Mouse (Mus musculus) layer of hippocampus, postnatal 14 days (tissue): Measurements from ENCODE around the gene Ajuba. TPM values are rescaled to one million over a fixed set of nuclear protein-coding genes. Genes with fewer than 3 reads are reported as not detected.
A peak's percentile ranks its signal among the peaks of the same experiment; 100 is the strongest.

Experiments
- DNase-seq, 2 experiments: peaks; one replicate each; pipeline ENCODE4 v3.0.0; 2021 to 2022; ENCODE audit warnings: low spot score in 2 of 2, mixed read lengths in 1 of 2
- total RNA-seq, 2 experiments: library from RNA; stranded (reverse); gene quantifications; 2 replicates each; pipeline ENCODE4 v1.2.3; 2021

The Ajuba gene
- total RNA-seq, 2 experiments from 2014 or later: 2.6 to 3.2 TPM

DNA sequence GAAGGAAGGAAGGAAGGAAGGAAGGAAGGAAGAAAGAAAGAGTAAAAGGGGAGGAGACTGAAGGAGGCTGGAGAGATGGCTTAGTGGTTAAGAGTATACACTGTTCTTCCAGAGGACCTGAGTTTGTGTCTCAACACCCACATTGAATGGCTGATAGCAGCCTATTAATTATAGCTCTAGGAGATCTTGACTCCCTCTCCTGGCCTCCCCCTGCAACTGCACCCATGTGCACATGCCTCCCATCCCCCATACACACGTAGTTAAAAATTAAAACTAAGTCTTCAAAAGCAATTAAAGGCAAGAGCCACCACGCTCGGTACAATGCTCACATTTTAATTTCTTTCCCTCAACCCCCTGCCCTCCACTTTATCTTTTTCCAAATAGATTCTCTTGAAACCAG lies 16.7 kb upstream of the Ajuba start:
- no peak for DNase-seq

DNA sequence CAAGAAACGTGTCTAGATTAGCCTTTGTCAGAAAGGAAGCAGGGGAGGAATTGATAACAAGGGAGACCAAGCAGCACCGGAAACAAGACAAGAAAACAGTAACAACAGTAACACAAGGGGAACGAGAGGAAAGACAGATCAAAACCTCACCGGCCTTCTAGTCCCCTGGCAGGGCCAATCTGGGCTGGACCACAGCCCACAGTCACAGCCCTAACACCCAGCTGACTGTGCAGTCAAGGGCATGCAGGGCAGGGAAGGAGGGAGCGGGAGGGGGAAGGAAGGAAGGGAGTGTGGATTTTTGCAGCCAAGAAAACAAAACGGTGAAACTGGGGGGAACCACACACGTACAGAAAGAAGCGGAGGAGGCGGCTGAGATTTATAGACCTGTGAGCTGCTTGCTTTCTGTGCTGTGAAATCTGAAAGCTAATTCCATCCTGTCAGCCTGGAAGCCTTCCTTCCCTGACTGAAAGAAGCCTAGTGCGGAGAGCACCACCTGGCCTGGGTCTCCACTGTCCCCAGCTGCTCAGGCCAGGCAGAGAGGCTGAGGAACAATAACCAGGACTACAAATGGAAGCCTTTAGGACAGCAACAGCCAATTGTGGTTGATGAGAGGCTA lies 15.1 kb upstream of the Ajuba start:
- DNase-seq: no peak

DNA sequence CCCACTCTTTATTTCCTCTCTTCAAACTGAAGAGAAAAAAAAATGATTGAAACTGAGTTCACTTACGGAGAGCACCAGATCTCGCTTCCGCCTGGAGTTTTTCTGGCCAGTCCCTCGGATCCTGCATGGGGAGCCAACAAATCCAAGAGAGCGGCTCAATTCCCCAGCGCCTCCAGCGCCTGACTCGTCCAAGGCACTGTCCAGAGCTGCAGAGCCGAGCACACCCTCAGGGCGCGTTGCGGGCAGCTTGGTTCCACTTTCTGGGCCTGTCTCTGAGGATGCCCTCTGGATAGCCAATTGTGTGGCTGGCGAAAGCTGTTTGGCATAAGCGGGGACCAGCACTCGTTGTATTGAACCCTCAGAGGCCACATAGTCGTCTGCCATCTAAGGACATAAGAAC lies 13.7 kb upstream of the Ajuba start:
- no peak for DNase-seq

DNA sequence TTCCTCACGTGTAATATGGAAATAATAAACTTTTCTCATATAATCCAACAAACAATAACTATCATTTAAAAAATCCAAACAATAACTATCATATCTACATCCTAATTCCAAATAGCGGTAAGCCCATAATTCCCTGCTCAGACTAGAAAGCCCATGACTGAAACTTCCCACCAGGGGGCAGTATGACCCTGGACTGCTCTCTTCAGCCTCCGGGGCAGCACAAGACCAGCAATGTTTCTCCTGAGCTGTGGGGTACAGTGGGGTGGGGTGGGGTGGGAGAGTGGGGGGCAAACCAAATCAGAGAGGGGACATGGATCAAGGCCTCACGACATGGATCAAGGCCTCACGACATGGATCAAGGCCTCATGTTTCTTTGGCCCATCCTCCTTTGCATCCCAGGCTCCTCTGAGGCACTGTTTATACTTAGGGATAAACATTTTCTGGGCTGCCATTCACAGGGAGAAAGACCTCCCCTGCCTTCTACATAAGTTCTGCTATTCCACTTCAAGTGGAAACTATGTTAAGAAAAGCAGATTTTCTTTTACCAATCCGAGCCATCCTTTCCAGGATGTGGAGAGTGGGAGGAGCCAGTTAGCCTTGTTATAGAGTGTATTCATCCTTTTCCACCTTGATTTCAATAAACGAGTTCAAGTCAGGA lies 6.5 kb upstream of the Ajuba start:
- peak in 1 of 2 experiments; percentile 69 for DNase-seq

DNA sequence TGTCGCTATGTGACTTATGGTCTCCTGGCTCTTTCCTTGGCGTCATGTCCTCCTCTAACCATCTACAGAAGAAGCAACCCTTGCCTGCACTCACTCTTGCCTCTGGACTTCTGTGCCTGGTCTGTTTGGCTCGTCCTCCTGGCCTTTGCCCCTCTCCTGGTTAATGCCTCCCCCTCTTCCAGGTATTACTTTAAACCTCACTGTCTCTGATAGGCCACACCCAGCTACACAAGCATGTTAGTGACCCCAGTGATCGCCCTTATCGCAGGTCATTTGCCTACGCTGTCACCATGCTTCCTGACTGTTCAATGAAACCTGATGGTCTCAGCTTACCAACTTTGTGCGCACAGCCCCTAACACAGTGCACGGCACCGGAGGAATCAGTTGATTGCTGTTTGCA lies 5.2 kb upstream of the Ajuba start:
- no peak for DNase-seq

DNA sequence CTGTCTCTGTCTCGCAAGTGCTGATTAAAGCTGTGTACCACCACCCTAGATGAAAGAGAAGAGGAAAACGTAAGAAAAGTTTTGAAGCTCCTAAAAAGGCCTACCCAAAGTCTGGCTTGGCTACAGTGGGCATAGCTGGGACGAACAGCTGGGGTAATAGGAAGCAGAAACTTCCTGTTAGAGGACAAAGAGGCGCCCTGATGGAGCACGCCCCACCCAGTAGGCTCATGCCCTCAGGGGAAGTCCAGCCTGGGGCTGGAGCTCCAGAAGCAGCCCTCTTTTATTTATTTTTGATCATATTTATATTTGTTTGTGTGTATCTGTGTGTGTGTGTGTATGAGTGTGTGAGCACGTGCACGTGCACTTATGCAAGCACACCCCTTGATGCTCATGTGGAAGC lies 2.3 kb upstream of the Ajuba start:
- DNase-seq: no peak

DNA sequence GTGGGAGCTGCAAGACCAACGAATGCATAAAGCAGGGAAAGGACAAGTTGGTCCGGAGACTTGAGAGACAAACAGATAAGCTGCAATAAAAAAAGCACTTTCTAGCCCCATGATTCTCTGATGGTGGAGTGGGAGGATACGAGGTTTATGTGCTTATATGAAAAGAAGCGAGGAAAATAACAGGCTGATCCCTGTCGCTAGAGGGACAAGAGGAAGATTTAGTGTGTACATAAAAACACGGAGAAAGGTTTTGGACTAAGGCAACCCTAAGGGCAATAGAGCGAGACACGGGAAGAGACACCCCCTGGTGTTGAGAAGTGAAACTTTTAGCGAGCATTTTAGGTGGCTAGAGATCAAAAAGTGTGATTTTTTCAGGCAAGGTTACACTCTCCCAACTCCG lies 705 bp upstream of the Ajuba start:
- DNase-seq: no peak

DNA sequence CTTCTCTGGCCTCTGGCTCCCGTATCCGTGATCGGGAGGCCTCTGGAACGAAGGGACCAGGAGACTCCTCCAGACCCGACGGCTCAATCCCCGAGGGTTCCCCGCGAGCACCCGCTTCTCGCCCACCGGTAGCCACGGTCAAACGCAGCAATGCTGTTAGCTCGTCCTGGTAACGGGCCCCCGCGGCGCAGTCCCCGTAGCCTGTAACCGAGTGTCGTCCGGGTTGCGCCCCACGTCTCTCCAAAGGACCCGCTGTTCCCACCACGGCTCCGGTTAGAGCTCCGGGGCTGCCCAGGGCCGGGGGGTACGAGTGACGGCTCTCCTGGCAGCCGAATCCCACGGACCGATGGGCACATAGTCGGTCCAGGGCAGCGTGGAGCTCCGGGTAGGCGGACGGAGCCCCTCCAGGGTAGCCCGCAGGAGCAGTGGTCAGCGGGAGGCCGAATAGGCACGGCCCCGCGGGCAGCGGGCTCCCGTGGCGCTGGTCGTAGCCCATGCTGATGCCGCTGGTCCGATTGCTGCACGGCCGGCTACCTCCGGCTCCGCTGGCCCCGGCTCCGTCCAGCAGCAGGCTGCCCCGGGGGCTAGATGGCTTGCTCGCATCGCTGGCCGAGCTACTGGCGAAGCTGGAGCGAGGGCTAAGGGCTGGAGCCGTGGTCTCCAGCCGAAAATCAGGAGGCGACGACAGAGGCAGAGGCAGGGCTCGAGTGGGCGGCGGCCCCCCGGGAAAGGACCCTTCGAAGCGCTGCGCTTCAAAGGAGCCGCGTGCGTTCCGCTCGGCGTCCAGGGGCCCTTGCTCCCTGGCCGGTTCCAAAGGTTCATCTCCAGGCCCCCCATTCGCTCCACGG lies 893 bp downstream of the Ajuba start:
- no peak for DNase-seq

DNA sequence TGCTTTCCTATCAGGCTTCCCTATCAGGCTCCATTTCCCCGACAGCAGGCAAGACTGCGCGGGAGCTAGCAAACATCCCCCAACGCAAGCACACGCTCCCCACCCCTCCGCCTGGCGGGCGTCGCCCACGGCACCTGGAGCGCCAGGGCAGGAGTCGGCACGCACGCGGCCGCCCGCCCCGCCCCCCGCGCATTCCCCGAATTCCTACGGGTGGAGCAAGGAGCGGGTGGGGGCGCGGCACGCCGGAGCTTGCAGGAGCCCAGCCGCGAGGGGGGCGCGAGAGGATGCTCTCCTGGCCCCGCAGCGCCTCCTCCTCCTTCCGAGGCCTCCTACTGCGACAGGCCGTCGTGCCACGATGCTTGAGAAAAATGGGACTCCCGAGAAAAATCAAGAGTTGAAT lies 1.7 kb downstream of the Ajuba start:
- DNase-seq: no peak

DNA sequence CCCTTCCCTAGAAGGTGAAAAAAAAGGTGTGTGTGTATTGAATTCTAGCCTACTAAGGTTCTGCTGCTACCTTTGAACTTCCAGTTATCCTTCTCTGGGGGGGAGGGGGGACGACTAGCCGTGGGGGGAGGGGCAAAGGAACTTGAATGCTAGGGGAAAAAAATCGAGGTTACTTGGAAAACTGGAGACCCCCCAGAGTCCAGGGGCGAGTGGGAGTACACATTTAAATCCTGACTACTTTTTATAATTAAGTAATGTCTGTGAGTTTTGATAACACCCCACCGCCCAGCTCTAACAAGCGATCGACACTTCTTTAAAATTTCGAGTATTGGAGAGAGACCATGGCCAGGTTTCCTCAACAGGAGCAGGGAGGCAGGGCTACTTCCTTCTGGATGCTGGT lies 2.3 kb downstream of the Ajuba start:
- DNase-seq: no peak

DNA sequence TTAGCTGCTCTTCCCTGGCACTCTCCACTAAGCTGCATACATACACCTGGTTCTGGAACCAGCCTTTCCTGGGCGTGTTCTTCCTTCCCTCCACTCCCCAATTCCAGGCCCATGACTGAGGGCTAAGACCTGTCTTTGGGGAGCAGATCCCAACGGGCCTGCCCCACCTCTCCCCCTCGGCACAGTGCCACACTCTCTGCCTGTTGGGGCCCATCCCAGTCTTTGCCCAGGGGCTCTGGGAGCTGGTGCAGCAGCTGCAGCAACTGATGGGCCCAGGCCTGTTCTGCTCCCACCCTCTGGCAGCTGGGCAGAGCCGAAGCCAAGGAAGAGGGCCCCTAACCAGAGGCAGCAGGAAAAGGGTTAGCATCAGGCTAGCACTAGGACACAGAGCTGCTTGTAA lies 3.1 kb downstream of the Ajuba start:
- no peak for DNase-seq

DNA sequence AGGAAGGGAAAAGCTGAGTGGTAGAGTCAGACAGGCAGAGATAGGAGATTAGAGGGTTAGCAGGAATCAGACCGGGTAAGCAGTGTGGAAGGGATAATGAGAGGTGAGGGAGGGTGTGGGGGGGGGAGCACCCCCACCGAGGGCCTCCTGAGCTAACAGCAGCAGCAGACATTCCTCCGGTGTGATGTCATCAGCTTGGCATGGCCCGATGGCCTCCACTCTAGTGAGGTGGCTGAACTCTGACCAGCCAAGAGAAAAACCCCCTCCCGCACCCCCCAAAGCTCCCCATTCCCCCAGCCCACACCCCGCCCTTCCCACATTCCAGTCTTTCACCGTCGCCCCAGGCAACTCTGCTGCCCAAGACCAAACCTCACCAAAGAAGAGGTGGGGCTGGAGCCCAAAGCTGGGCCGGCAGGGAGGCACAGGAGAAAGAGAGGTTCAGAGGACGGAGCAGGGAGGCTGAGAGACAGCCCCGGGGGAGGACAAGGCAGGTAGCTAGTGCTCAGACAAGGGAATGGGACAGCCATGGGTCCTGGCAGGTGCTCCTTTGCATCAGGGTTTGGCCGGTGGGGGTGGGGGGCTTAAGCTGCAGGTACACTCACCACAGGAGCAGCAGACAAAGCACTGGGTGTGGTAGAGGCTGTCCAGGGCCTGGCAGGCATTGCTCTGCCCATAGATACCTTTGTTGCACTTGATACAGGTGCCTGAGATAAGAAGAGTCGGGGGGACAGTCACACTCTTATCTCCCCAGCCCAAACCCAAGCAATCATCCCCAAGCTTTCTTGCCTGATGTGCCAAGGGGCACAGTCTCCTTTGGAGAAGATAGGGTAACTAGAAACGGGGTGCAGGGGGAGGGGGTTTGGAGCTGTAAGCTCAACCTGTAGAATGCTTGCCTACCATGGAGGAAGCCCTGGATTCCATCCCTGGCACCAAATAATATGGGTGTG lies 4.3 kb downstream of the Ajuba start:
- no peak for DNase-seq

DNA sequence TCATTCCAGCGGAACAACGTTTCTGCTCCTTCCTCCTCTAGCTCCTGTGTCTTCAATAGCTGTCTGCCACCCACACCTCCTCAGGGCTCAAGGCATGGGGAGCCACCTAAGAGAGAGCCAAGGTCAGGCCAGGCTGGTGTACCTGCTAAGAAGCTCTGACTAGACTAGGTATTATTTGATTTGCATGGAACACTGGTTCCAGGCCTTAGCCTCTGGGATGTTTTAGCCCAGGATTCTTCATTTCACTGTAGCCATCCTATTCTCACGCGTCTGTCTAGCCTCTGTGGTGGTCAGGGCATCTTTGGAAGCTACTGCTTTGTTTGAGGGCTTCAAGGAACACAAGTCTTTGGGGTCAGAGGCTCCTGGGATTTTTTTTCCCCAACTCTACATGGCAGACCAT lies 5.2 kb downstream of the Ajuba start:
- no peak for DNase-seq

DNA sequence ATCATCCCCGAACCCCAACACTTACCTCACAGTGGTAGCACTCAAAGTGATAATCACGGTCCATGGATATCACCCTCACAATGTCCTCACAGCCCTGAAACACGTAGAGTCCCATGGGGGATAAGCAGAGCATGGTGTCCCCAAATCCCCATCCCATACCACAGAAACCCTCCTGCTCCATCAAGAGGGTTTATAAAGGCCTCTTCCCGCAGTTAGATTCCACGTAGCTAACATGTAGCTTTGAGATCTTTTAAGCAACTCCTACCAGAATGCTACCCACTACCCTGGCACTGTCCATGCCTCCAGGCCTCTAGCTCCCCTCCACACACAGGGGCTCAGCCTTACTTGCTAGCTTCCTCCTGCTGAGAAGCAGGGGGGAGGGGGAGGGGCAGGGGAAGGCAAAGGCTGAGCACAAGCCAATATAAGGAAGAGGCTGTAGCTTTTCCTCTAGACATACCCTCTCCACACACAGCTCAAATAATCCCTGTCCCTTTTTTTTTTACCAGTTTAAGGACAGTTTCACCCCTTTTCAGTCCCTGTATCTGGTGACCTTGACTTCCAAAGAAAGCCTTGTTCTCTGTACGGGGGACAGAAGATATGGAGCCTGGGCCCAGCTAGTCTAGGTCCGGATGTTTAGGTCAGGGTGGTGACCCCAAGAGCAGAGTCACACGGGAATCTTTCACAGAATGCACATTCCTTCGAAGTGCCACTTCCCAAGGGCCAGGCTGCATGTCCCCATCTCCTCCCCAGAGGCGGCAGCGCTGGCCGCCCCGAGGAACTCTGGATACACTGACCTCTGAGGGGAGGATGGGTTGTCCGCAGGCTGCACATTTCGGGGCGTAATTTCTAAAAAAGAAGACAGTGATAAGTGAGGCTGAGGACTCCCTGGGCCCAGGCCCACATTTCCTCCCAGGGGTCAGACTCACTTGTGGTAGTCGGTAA lies 7.6 kb downstream of the Ajuba start:
- DNase-seq: no peak

DNA sequence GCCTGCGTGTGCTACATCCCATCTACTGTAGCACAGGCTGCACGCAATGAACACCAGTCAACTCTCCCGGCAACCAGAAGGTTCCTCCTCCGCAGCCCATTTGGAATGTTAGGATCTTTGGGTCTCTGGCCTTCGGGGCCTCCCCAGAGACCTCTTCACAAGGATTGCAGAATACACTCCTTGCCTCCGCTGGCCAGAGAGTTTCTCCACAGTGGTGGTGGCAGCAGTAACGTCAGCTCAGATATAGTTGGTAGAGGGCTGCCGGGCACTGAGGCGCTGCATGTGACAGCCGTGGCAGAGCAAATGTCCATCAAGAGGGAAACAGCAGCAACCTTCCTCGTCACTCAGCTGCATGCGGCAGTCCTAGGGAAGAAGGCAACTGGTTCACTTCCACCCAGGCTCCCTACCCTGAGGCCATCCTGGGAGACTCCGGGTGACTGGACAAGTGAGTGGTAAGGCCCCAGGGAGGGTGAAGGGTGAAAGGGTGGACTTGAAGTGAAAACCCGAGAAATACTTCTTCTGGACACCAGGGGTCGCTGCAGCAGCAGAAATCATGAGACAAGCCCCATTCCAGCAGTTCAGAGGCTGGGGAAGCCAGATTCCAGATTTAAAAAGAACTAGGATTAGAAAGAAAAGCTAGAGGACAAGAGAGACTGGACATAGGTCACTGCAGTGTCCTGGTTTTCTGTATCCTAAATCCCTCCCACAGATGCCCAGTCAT lies 8.5 kb downstream of the Ajuba start:
- peak; percentile 57 to 74 for DNase-seq

DNA sequence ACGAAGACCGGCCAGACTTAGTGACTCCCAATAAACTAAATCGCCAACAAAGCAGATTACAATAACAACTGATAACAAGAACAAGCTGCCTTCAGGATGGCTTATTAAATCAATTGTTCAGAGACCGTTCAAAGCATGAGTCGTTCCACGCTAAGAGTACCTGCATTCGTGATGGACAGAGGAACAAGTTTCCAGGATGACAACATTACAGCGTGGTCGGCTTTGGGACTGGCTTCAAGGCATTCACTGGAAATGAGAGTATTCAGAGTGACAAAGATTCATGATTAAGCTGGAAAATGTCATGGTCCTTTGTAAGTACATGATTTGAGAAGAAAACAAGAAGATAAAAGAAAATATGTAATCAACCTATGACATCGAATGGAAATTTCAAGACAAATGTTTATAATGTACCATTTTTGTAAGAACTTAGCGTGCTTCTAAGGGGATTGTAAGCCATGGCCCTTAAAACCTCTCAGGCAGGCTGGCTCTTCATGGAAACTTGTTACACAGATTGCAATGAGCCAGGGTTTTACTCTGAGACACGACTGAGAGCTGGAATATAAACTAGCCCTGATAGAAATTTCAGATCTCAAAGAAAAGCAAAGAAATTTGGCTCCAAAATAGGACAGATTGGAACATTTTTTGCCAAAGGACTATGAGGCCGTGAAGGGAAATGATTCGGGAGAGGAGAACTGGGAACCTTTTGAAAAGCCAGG lies 16.7 kb downstream of the Ajuba start:
- DNase-seq: no peak

DNA sequence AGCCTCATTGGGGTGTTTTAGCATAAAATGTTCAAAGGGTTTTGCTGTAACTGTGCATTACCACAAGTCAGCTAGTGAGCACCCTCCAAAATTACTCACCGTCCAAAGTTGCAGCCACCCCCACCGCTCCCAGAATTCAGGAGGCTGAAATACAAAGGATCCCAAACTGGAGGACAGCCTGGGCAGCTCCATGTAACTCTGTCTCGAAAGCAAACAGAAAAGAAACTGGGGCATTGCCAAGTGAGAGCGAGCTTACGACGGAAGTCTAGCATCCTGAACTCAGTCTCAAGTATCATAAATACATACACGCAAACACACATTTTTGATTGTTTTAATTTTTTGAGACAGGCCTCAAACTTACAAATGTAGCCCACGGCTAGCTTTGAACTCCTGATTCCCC lies 20.0 kb downstream of the Ajuba start:
- no peak for DNase-seq

DNA sequence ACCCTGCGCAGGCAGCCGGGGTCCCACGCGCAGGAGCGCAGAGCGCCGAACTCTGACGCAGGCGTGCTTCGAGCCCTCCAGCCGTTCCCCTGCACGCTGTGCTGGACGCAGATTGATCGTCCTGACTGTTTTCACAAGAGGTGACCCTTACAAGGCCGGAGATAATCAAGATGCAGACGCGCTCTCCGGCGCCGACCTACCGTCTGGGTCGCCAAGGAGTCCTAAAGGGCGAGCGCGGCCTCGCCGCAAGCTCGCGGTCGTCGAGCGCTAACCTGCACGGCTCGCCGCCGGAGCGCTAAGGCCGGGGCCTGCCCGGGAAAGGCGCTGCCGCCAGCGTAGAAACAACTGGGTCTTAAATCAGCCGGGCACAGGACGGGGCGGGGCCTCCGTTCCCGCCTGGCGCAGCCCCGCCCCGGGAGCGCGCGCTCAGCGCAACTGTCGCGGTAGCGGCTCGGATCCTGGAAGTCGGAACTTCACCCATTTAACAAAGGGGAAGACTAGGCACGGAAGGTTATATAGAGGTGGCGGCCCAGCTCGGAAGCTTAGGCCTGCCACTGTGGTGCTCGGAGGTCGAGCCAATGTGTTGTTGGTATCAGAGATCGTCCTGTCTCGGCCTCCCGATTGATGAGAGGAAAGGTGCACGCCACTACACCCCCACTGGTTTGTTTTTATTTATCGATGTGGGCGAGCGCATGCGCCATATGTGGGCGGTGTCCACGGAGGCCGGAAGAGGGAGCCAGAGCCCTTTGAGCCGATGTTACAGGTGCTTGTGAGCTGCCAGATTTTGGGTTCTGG lies 23.2 kb downstream of the Ajuba start, which contains the start of gene Haus4:
Gene Haus4, minus strand, starts transcription at position 642 of the 795 bp plus-strand sequence.
- peak; percentile 39 to 64 for DNase-seq
